Mouse (Mus musculus) liver, embryonic 12.5 days (tissue): Measurements from ENCODE around the gene Dram1. TPM values are rescaled to one million over a fixed set of nuclear protein-coding genes. Genes with fewer than 3 reads are reported as not detected.

Experiments
- ATAC-seq: fragments of 200-750 bp; cut with Nextera tagmentation; 2 replicates; pipeline ENCODE4 v1.8.0; 2017; ENCODE audit warnings: moderate number of reproducible peaks, mild to moderate bottlenecking, moderate library complexity
- H3K27ac ChIP-seq: fragments of 300-500 bp; sonication (generic); 2 replicates; pipeline ENCODE4 v1.5.1; 2016; ENCODE audit warnings: mild to moderate bottlenecking
- H3K27me3 ChIP-seq: fragments of 300-500 bp; sonication (generic); replicated peaks from 2 replicates; pipeline ENCODE4 v1.6.1; 2016; ENCODE audit warnings: mild to moderate bottlenecking, moderate library complexity
- H3K36me3 ChIP-seq: fragments of 300-500 bp; sonication (generic); 2 replicates; pipeline ENCODE4 v1.6.1; 2016; ENCODE audit warnings: mild to moderate bottlenecking, moderate library complexity
- H3K4me1 ChIP-seq: fragments of 300-500 bp; sonication (generic); 2 replicates; pipeline ENCODE4 v1.6.1; 2016
- H3K4me2 ChIP-seq: fragments of 300-500 bp; sonication (generic); 2 replicates; pipeline ENCODE4 v1.6.1; 2016; ENCODE audit warnings: mild to moderate bottlenecking, moderate library complexity
- H3K4me3 ChIP-seq: fragments of 300-500 bp; sonication (generic); 2 replicates; pipeline ENCODE4 v1.5.1; 2016; ENCODE audit warnings: mild to moderate bottlenecking, moderate library complexity
- H3K9ac ChIP-seq: fragments of 300-500 bp; sonication (generic); 2 replicates; pipeline ENCODE4 v1.6.1; 2016; ENCODE audit warnings: mild to moderate bottlenecking, moderate library complexity
- H3K9me3 ChIP-seq: fragments of 300-500 bp; sonication (generic); replicated peaks from 2 replicates; pipeline ENCODE4 v1.6.1; 2016; ENCODE audit warnings: mild to moderate bottlenecking, moderate library complexity
- WGBS: fragments of 180-500 bp; shearing (Covaris S2); methylation state at CpG from one replicate; pipeline ENCODE4 v1.1.7; 2016; ENCODE audit not compliant: insufficient replicate concordance; 5-methylcytosine and 5-hydroxymethylcytosine counted together
- polyA plus RNA-seq: library from polyadenylated mRNA; unstranded; fragments of >200 nt; fragmentation: Nextera tagmentation; extraction: Ambion mirVana; gene quantifications from 2 replicates; pipeline ENCODE4 v1.2.1, GENCODE M21; 2016

Dram1 gene
- 0.64 and 0.86 TPM in 2 replicates for polyA plus RNA-seq

GRCm38 (mm10) chr10:88379013-88379885 lies at the start of gene Dram1, which contains the start of gene Gnptab:
Dram1 (minus strand) TSS chr10:88379080.
Gnptab (plus strand) TSS chr10:88379132.
- H3K9me3 ChIP-seq: no peaks in the 10 kb centered on the region
- peak within 1 kb of the TSS; percentile 73 for H3K4me3 ChIP-seq
- ATAC-seq: peak; percentile 87
- peak within 1 kb of the TSS; percentile 76 for H3K9ac ChIP-seq
- H3K27ac ChIP-seq: peak within 1 kb of the TSS; percentile 76
- peak within 1 kb of the TSS; percentile 97 for H3K4me2 ChIP-seq
- H3K36me3 ChIP-seq: no peaks in the 10 kb centered on the region
- under 1% methylated on average over 79 of the region's 87 CpGs for WGBS
- H3K27me3 ChIP-seq: 0 out of 2 replicates have a peak, but pooled peaks cover 8% of the 10 kb centered on the region
- H3K4me1 ChIP-seq: peaks cover 48% of the 10 kb centered on the region

GRCm38 (mm10) chr10:88427998-88428397 lies 49.1 kb upstream of the Dram1 start:
- ATAC-seq: no peak
- Histone ChIP-seq H3K9ac (no peak overlapping the region), H3K4me3 (no peak overlapping the region), H3K27me3 (no peaks in the 10 kb centered on the region), H3K27ac (no peak overlapping the region), H3K9me3 (no peaks in the 10 kb centered on the region), H3K36me3 (peaks cover 57% of the 10 kb centered on the region), H3K4me2 (no peak overlapping the region), H3K4me1 (no peaks in the 10 kb centered on the region)
- WGBS: 83% methylated on average over 6 of the region's 6 CpGs

- Histone ChIP-seq H3K9me3 (no peaks in the 10 kb centered on the region), H3K4me2 (no peak overlapping the region), H3K9ac (no peak overlapping the region), H3K36me3 (peaks cover 56% of the 10 kb centered on the region), H3K4me3 (no peak overlapping the region), H3K27me3 (no peaks in the 10 kb centered on the region), H3K4me1 (no peaks in the 10 kb centered on the region), H3K27ac (no peak overlapping the region)
- no peak for ATAC-seq
- WGBS: 59% methylated on average over 5 of the region's 5 CpGs
These were observed 48.0 kb upstream of the Dram1 start for GRCm38 (mm10) chr10:88426896-88427295.

GRCm38 (mm10) chr10:88426158-88426816 lies 47.4 kb upstream of the Dram1 start:
- Histone ChIP-seq H3K4me1 (no peaks in the 10 kb centered on the region), H3K27ac (no peak overlapping the region), H3K9ac (no peak overlapping the region), H3K4me3 (no peak overlapping the region), H3K36me3 (peaks cover 52% of the 10 kb centered on the region), H3K4me2 (no peak overlapping the region), H3K9me3 (no peaks in the 10 kb centered on the region), H3K27me3 (no peaks in the 10 kb centered on the region)
- no peak for ATAC-seq
- 91% methylated on average over 2 of the region's 2 CpGs for WGBS

- Histone ChIP-seq H3K27me3 (no peaks in the 10 kb centered on the region), H3K4me3 (no peak overlapping the region), H3K36me3 (peaks cover 20% of the 10 kb centered on the region), H3K9ac (no peak overlapping the region), H3K27ac (no peak overlapping the region), H3K4me2 (no peak overlapping the region), H3K4me1 (no peaks in the 10 kb centered on the region), H3K9me3 (no peaks in the 10 kb centered on the region)
- no peak for ATAC-seq
- WGBS: 75% methylated on average over 19 of the region's 19 CpGs
These were observed 42.0 kb upstream of the Dram1 start for GRCm38 (mm10) chr10:88420655-88421435.

GRCm38 (mm10) chr10:88420141-88420541 lies 41.3 kb upstream of the Dram1 start:
- ATAC-seq: no peak

GRCm38 (mm10) chr10:88417686-88418085 lies 38.8 kb upstream of the Dram1 start:
- ATAC-seq: no peak
- no peaks in the 10 kb centered on the region for H3K4me1 ChIP-seq
- no peak overlapping the region for H3K27ac ChIP-seq
- H3K4me3 ChIP-seq: no peak overlapping the region
- WGBS: 68% methylated on average over 5 of the region's 5 CpGs
- no peaks in the 10 kb centered on the region for H3K27me3 ChIP-seq
- H3K4me2 ChIP-seq: no peak overlapping the region
- peaks cover 24% of the 10 kb centered on the region for H3K36me3 ChIP-seq
- no peak overlapping the region for H3K9ac ChIP-seq
- no peaks in the 10 kb centered on the region for H3K9me3 ChIP-seq

More at GRCm38 (mm10) chr10:88420141-88420541, 41.3 kb upstream of the Dram1 start:
- Histone ChIP-seq H3K9me3 (no peaks in the 10 kb centered on the region), H3K27me3 (no peaks in the 10 kb centered on the region), H3K9ac (no peak overlapping the region), H3K4me1 (no peaks in the 10 kb centered on the region), H3K36me3 (peaks cover 27% of the 10 kb centered on the region), H3K27ac (no peak overlapping the region), H3K4me3 (no peak overlapping the region), H3K4me2 (no peak overlapping the region)
- WGBS: 77% methylated on average over 11 of the region's 11 CpGs

GRCm38 (mm10) chr10:88412290-88412995 lies 33.6 kb upstream of the Dram1 start:
- 81% methylated on average over 17 of the region's 17 CpGs for WGBS
- Histone ChIP-seq H3K27ac (no peak overlapping the region), H3K9ac (no peak overlapping the region), H3K4me2 (no peak overlapping the region), H3K4me1 (no peaks in the 10 kb centered on the region), H3K9me3 (no peaks in the 10 kb centered on the region), H3K36me3 (peaks cover 15% of the 10 kb centered on the region; the same call in 1 of the 2 replicates), H3K4me3 (no peak overlapping the region), H3K27me3 (no peaks in the 10 kb centered on the region)
- ATAC-seq: no peak

- 39% methylated on average over 2 of the region's 2 CpGs for WGBS
- Histone ChIP-seq H3K4me3 (no peak overlapping the region), H3K9me3 (no peaks in the 10 kb centered on the region), H3K27me3 (no peaks in the 10 kb centered on the region), H3K36me3 (peaks cover 4% of the 10 kb centered on the region; the same call in 1 of the 2 replicates), H3K4me2 (no peak overlapping the region), H3K27ac (no peak overlapping the region), H3K9ac (no peak overlapping the region), H3K4me1 (no peaks in the 10 kb centered on the region)
- no peak for ATAC-seq
These were observed 30.9 kb upstream of the Dram1 start for GRCm38 (mm10) chr10:88409751-88410150.

- no peak for ATAC-seq
- H3K4me3 ChIP-seq: no peak overlapping the region
- H3K4me2 ChIP-seq: no peak overlapping the region
- H3K36me3 ChIP-seq: 0 out of 2 replicates have a peak, but pooled peaks cover 3% of the 10 kb centered on the region
- no peak overlapping the region for H3K27ac ChIP-seq
- no peaks in the 10 kb centered on the region for H3K9me3 ChIP-seq
- no peaks in the 10 kb centered on the region for H3K27me3 ChIP-seq
- WGBS: 77% methylated on average over 12 of the region's 12 CpGs
- H3K4me1 ChIP-seq: no peaks in the 10 kb centered on the region
- no peak overlapping the region for H3K9ac ChIP-seq
These were observed 29.2 kb upstream of the Dram1 start for GRCm38 (mm10) chr10:88407875-88408631.

- Histone ChIP-seq H3K9me3 (no peaks in the 10 kb centered on the region), H3K36me3 (peaks cover 12% of the 10 kb centered on the region), H3K4me3 (no peak overlapping the region), H3K4me2 (no peak overlapping the region), H3K27me3 (no peaks in the 10 kb centered on the region), H3K9ac (no peak overlapping the region), H3K27ac (no peak overlapping the region), H3K4me1 (no peaks in the 10 kb centered on the region)
- 80% methylated on average over 7 of the region's 7 CpGs for WGBS
- ATAC-seq: no peak
These were observed 26.9 kb upstream of the Dram1 start for GRCm38 (mm10) chr10:88405812-88406211.
